Mouse (Mus musculus) myocyte (in vitro differentiated cells): Measurements from ENCODE around the gene Lrrc4c. TPM values are rescaled to one million over a fixed set of nuclear protein-coding genes. Genes with fewer than 3 reads are reported as not detected.

Experiments
- H3K27me3 ChIP-seq: one replicate; pipeline ENCODE4 v1.6.1; 2011; ENCODE audit not compliant: control insufficient read depth, insufficient read depth, insufficient read length
- H3K36me3 ChIP-seq: one replicate; pipeline ENCODE4 v1.6.1; 2011; ENCODE audit not compliant: control insufficient read depth, insufficient read depth
- H3K4me2 ChIP-seq: one replicate; pipeline ENCODE4 v1.6.1; 2011; ENCODE audit warnings: low read depth, control low read depth
- H3K4me3 ChIP-seq: one replicate; pipeline ENCODE4 v1.5.1; 2011; ENCODE audit warnings: mild to moderate bottlenecking, control low read depth, moderate library complexity
- H3K79me2 ChIP-seq: one replicate; pipeline ENCODE4 v1.6.1; 2011; ENCODE audit not compliant: control insufficient read depth, insufficient read depth
- H3ac ChIP-seq: one replicate; pipeline ENCODE4 v1.6.1; 2011; ENCODE audit not compliant: control insufficient read depth, insufficient read length
- CEBPB ChIP-seq: IDR thresholded peaks from 2 replicates; pipeline ENCODE4 v1.6.1; 2011; ENCODE audit warnings: mild to moderate bottlenecking, moderate library complexity; ENCODE audit not compliant: poor library complexity, insufficient read depth, severe bottlenecking
- E2F4 ChIP-seq: IDR thresholded peaks from one replicate; pipeline ENCODE4 v1.6.1; 2011; ENCODE audit warnings: mild to moderate bottlenecking, control low read depth, moderate library complexity; ENCODE audit not compliant: insufficient read depth
- MAX ChIP-seq: IDR thresholded peaks from one replicate; pipeline ENCODE4 v1.6.1; 2011; ENCODE audit warnings: low read depth, mild to moderate bottlenecking, control low read depth
- MYOD1 ChIP-seq, 3 experiments: IDR thresholded peaks; one replicate each; pipeline ENCODE4 v1.6.1; 2011; ENCODE audit warnings: control low read depth in 2 of 3, low read depth in 2 of 3, mild to moderate bottlenecking in 2 of 3, moderate library complexity in 1 of 3; ENCODE audit not compliant: insufficient read length in 2 of 3, control insufficient read depth in 1 of 3
- MYOG ChIP-seq, 3 experiments: IDR thresholded peaks; one replicate each; pipeline ENCODE4 v1.6.1; 2011; ENCODE audit warnings: control low read depth in 2 of 3, low read depth in 2 of 3, mild to moderate bottlenecking in 2 of 3; ENCODE audit not compliant: insufficient read length in 2 of 3, control insufficient read depth in 1 of 3, insufficient read depth in 1 of 3
- POLR2A ChIP-seq: IDR thresholded peaks from one replicate; pipeline ENCODE4 v1.6.1; 2011; ENCODE audit warnings: low read depth, mild to moderate bottlenecking, control low read depth, moderate library complexity; ENCODE audit not compliant: insufficient read length
- POLR2AphosphoS2 ChIP-seq: IDR thresholded peaks from one replicate; pipeline ENCODE4 v1.6.1; 2011; ENCODE audit warnings: low read depth, control low read depth; ENCODE audit not compliant: insufficient read length
- REST ChIP-seq: IDR thresholded peaks from one replicate; pipeline ENCODE4 v1.6.1; 2011; ENCODE audit warnings: mild to moderate bottlenecking, control low read depth, moderate library complexity; ENCODE audit not compliant: insufficient read depth, insufficient read length
- SRF ChIP-seq: IDR thresholded peaks from one replicate; pipeline ENCODE4 v1.6.1; 2011; ENCODE audit warnings: low read depth; ENCODE audit not compliant: control insufficient read depth, insufficient read length
- TCF12 ChIP-seq: IDR thresholded peaks from one replicate; pipeline ENCODE4 v1.6.1; 2011; ENCODE audit warnings: mild to moderate bottlenecking, control low read depth; ENCODE audit not compliant: poor library complexity, insufficient read depth, severe bottlenecking
- TCF3 ChIP-seq: IDR thresholded peaks from one replicate; pipeline ENCODE4 v1.6.1; 2011; ENCODE audit warnings: low read depth, control low read depth; ENCODE audit not compliant: insufficient read length
- USF1 ChIP-seq: IDR thresholded peaks from one replicate; pipeline ENCODE4 v1.6.1; 2011; ENCODE audit warnings: low read depth, mild to moderate bottlenecking, control low read depth, moderate library complexity
- polyA plus RNA-seq: library from polyadenylated mRNA; unstranded; fragments of >200 nt; fragmentation: generic; extraction: Trizol; gene quantifications from one replicate; pipeline ENCODE4 v1.2.1, GENCODE M21; 2012; ENCODE audit warnings: missing spikeins

Lrrc4c gene
- polyA plus RNA-seq, 1 experiment, result 1.1 TPM

DNA sequence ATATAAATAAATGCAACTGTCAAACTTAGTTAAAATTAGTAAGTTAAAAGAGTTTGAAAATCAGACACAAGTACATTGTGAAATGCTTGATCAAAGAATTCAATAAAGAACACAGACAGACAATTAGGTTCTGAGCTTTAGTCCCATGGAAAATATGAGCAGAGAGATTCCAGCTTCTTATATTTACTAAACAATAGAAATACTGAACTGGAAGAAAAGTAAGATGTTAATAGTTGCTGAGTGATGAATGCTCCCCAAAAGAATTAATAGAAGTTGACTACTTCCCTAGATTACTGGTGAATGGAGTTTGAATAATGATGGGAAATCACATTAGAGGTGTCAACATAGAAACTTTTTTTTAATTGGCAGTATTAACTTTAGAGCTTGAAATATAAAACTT lies 1323.7 kb downstream of the Lrrc4c start:
- Histone ChIP-seq H3K36me3 (no peaks in the 10 kb centered on the region), H3K4me2 (no peak overlapping the region), H3K4me3 (no peak overlapping the region), H3K79me2 (no peaks in the 10 kb centered on the region), H3K27me3 (no peaks in the 10 kb centered on the region), H3ac (no peak overlapping the region)
- TF ChIP-seq TCF3, result no peak
- TF ChIP-seq USF1, result no peak
- TF ChIP-seq MYOD1 (IDR thresholded peaks at IDR 0.05; ENCODE audit: control insufficient read depth in 1 of 3, insufficient read length in 2 of 3, low read depth in 2 of 3), result no peak
- TF ChIP-seq E2F4, result no peak
- no peak for TF ChIP-seq REST
- no peak for TF ChIP-seq TCF12
- TF ChIP-seq POLR2AphosphoS2, result no peak
- TF ChIP-seq MYOG (IDR thresholded peaks at IDR 0.05; ENCODE audit: control insufficient read depth in 1 of 3, insufficient read depth in 1 of 3, insufficient read length in 2 of 3, low read depth in 2 of 3), result no peak
- no peak for TF ChIP-seq POLR2A
- no peak for TF ChIP-seq CEBPB
- TF ChIP-seq SRF, result no peak
- TF ChIP-seq MAX, result no peak

GRCm38 (mm10) chr2:97652711-97653110 lies 1334.7 kb downstream of the Lrrc4c start:
- Histone ChIP-seq H3K36me3 (no peaks in the 10 kb centered on the region), H3K27me3 (no peaks in the 10 kb centered on the region), H3K79me2 (no peaks in the 10 kb centered on the region), H3ac (no peak overlapping the region), H3K4me3 (no peak overlapping the region), H3K4me2 (no peak overlapping the region)
- TF ChIP-seq TCF12 (no peak), SRF (no peak)
